ENCODE assay signal across 1 mouse cellular context in the genomic region with DNA sequence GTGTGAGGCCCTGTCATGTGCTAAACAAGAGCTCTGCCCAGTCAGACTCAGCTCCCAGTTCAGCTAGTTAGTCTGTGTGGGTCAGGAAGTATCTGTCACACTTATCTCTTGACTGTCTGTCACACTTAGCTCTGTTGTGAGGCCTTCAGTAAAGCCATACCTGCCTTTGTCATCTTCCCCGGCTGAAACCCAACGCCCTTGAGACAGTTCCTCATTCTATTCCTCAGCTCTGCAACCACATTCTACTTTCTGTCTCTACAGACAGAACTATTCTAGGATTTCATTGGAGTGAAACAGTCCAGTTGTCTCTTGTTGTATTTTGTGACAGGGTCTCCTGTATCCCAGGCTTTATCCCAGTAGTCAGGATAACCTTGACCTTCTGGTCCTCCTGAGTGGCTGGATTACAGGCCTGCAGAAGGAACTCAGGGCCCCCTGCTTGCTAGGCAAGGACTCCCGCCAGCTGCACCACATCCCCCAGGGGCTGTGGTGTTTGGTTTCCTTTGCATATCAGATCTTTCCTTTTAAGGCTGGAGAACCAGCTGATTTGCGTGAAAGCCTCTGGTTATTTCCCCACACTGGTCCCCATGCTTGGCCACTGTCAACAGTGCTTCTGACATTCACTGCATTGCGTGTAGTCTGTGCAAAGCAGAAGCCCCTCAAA.
A peak's percentile ranks its signal among the peaks of the same experiment; 100 is the strongest.
TF ChIP-seq lines count a peak whose summit lies in the region.

No protein-coding gene starts in this region.

TF ChIP-seq in MEL, 35 proteins besides CTCF, POLR2A, EP300 and RAD21:
- TF ChIP-seq BHLHE40 (IDR thresholded peaks at IDR 0.05; ENCODE audit: borderline replicate concordance, low read depth, low read length) (peak; percentile 46; the same call in 1 of the 2 replicates), KAT2A (conservative IDR thresholded peaks at IDR 0.05; ENCODE audit: low read depth, low read length) (no peak), MAZ (IDR thresholded peaks at IDR 0.05; ENCODE audit: low read depth, low read length) (peak; percentile 55; the same call in 1 of the 2 replicates), UBTF (IDR thresholded peaks at IDR 0.05; ENCODE audit: borderline replicate concordance, insufficient read depth, low read depth, low read length) (no peak), CHD1 (IDR thresholded peaks at IDR 0.05; ENCODE audit: low read depth, low read length) (no peak), RCOR1 (IDR thresholded peaks at IDR 0.05; ENCODE audit: low read depth, low read length) (no peak), MYB (IDR thresholded peaks at IDR 0.05; ENCODE audit: low read depth, low read length) (no peak), POLR2AphosphoS2 (IDR thresholded peaks at IDR 0.05; ENCODE audit: low read length) (no peak), POLR2AphosphoS5 (IDR thresholded peaks at IDR 0.05; ENCODE audit: borderline replicate concordance, low read depth, low read length) (no peak), GABPA (IDR thresholded peaks at IDR 0.05; ENCODE audit: low read depth, low read length) (no peak), TAL1 (IDR thresholded peaks at IDR 0.05; ENCODE audit: low read length) (0 out of 2 replicates have a peak, but pooled peaks have one; percentile 10), SIN3A (IDR thresholded peaks at IDR 0.05; ENCODE audit: low read length) (peak; percentile 87), CHD2 (IDR thresholded peaks at IDR 0.05; ENCODE audit: low read length) (no peak), ETS1 (IDR thresholded peaks at IDR 0.05; ENCODE audit: low read depth, low read length) (peak; percentile 95), ELF1 (IDR thresholded peaks at IDR 0.05; ENCODE audit: low read depth, low read length) (peak; percentile 31; the same call in 1 of the 2 replicates), NRF1 (IDR thresholded peaks at IDR 0.05; ENCODE audit: insufficient read depth, low read depth, low read length, poor library complexity, severe bottlenecking) (no peak), E2F4 (IDR thresholded peaks at IDR 0.05; ENCODE audit: borderline replicate concordance, low read depth, low read length) (no peak), MEF2A (IDR thresholded peaks at IDR 0.05; ENCODE audit: extremely low read depth, insufficient replicate concordance, low read depth, low read length, poor library complexity, severe bottlenecking) (no peak), ZC3H11A (IDR thresholded peaks at IDR 0.05; ENCODE audit: low read depth, low read length) (no peak), ZMIZ1 (IDR thresholded peaks at IDR 0.05; ENCODE audit: low read depth, low read length) (no peak), TCF12 (IDR thresholded peaks at IDR 0.05; ENCODE audit: low read depth, low read length) (0 out of 2 replicates have a peak, but pooled peaks have one; percentile 26), JUND (IDR thresholded peaks at IDR 0.05; ENCODE audit: low read depth, low read length) (no peak), MXI1 (IDR thresholded peaks at IDR 0.05; ENCODE audit: low read depth, low read length) (peak; percentile 83), TBP (IDR thresholded peaks at IDR 0.05; ENCODE audit: low read depth, low read length) (peak; percentile 75), SMC3 (IDR thresholded peaks at IDR 0.05; ENCODE audit: low read depth, low read length) (no peak; the same call in 1 of the 2 replicates), MYC (IDR thresholded peaks at IDR 0.05; ENCODE audit: low read depth, low read length) (peak; percentile 77), ZKSCAN1 (IDR thresholded peaks at IDR 0.05; ENCODE audit: low read depth, low read length) (no peak), USF2 (IDR thresholded peaks at IDR 0.05; ENCODE audit: borderline replicate concordance in 1 of 2, insufficient read depth in 1 of 2, low read depth in 1 of 2, low read length in 2 of 2) (no peak), GATA1 (IDR thresholded peaks at IDR 0.05; ENCODE audit: low read depth, low read length) (peak; percentile 88), USF1 (IDR thresholded peaks at IDR 0.05; ENCODE audit: low read depth, low read length) (peak; percentile 39), ZNF384 (IDR thresholded peaks at IDR 0.05; ENCODE audit: low read depth, low read length) (0 out of 2 replicates have a peak, but pooled peaks have one; percentile 11), MAFK (IDR thresholded peaks at IDR 0.05; ENCODE audit: borderline replicate concordance, low read depth, low read length) (no peak), HCFC1 (IDR thresholded peaks at IDR 0.05; ENCODE audit: low read depth, low read length) (no peak), MAX (IDR thresholded peaks at IDR 0.05; ENCODE audit: low read length) (no peak; the same call in 1 of the 2 replicates), NELFE (IDR thresholded peaks at IDR 0.05; ENCODE audit: low read depth, low read length) (no peak)
